Mouse (Mus musculus): ENCODE data around the gene Lrp4. TPM values are rescaled to one million over a fixed set of nuclear protein-coding genes. Genes with fewer than 3 reads are reported as not detected.

Gene Lrp4
- polyA plus RNA-seq (2014; fragmentation: Nextera tagmentation; extraction: Ambion mirVana), result 1.7 and 1.9 TPM in 2 replicates

DNA sequence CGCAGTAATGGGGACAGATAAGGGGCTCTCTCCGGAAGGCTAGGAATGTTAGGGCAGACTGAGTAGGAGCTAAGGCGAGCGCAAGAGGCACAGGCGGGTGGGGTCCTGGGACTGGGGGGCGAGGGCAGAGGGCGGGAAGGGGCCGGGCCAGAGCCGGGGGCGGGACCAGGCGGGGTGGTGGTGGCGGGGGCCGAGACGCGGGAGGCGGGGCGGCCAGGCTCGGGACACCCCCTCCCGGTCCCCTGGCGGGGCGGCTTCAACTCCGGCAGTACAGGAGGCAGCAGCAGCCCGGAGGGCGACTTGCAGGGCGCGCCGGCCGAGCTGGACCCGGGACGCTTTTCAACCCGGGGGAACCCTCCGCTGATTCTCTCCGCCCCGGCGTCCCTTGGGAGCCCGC lies at the start of gene Lrp4:
Gene Lrp4 (plus strand): TSS at position 253 of the 397 bp plus-strand sequence.
- Histone ChIP-seq H3K27ac (ENCODE audit: low read depth, low read length) (peak within 1 kb of the TSS; percentile 67), H3K9ac (ENCODE audit: low read depth, low read length) (peak within 1 kb of the TSS; percentile 61), H3K36me3 (ENCODE audit: control insufficient read depth, insufficient read depth, low read length) (no peaks in the 10 kb centered on the region), H3K4me2 (peak within 1 kb of the TSS; percentile 95), H3K27me3 (replicated peaks; ENCODE audit: control insufficient read depth, insufficient read depth, low read length) (peaks cover 28% of the 10 kb centered on the region), H3K4me3 (ENCODE audit: low read depth, low read length) (peak within 1 kb of the TSS; percentile 67), H3K4me1 (replicated peaks; ENCODE audit: control insufficient read depth, insufficient read depth, low read length) (peaks cover 31% of the 10 kb centered on the region), H3K9me3 (ENCODE audit: control insufficient read depth, low read length) (peaks cover 5% of the 10 kb centered on the region; the same call in 1 of the 2 replicates)
- WGBS, result 0% methylated on average over 25 of the region's 36 CpGs
- no peak for DNase-seq (ENCODE audit: low spot score)
- ATAC-seq (replicated peaks; ENCODE audit: low FRiP score), result peak; percentile 70

DNA sequence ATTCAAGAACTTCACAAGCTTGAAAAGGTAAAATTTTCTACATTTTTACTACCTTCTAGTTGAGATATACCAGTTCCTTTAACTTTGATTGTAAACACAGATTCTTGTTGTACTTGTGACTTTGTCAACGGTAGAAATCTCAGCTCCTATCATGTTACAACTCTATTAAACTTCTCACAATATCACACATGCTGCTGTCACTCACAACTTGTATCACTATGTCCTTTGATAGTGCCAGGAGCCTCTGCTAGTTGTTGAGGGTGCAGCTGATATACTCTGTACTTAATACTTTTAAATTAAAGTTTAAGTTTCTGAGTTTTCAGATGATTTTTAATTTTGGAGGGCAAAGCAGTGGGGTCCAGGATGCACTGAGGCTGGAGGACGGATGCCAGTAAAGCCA lies 49.3 kb upstream of the Lrp4 start:
- ATAC-seq (replicated peaks; ENCODE audit: low FRiP score) (no peak), DNase-seq (ENCODE audit: low spot score) (no peak)
- no peak overlapping the region for H3K4me3 ChIP-seq (ENCODE audit: low read depth, low read length)
- no peak overlapping the region for H3K4me2 ChIP-seq
- no peaks in the 10 kb centered on the region for H3K36me3 ChIP-seq (ENCODE audit: control insufficient read depth, insufficient read depth, low read length)
- H3K9me3 ChIP-seq (ENCODE audit: control insufficient read depth, low read length), result no peaks in the 10 kb centered on the region
- H3K27me3 ChIP-seq (replicated peaks; ENCODE audit: control insufficient read depth, insufficient read depth, low read length), result no peaks in the 10 kb centered on the region
- H3K4me1 ChIP-seq (replicated peaks; ENCODE audit: control insufficient read depth, insufficient read depth, low read length), result 0 out of 2 replicates have a peak, but pooled peaks cover 3% of the 10 kb centered on the region
- 82% methylated on average over 2 of the region's 2 CpGs for WGBS
- H3K27ac ChIP-seq (ENCODE audit: low read depth, low read length), result no peak overlapping the region
- no peak overlapping the region for H3K9ac ChIP-seq (ENCODE audit: low read depth, low read length)

DNA sequence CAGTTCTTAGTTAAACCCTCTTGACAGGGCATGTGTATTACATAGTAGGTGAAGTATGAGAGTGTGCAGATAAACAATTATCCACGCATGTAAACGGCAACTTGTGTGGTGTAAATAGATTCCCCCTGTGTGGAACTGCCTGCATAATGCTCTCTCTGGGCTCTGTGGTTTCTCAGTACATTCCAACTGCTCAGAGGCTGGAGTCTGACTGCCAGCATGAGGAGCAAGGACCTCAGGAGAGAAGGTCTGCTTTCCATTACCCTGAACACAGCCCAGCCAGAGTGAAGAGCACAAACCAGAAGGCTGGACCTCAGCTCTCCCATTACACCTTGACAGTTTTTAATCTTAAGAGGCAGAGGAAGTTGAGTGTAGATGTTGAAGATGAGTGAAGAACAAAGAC lies 45.8 kb upstream of the Lrp4 start:
- ATAC-seq (replicated peaks; ENCODE audit: low FRiP score) (no peak), DNase-seq (ENCODE audit: low spot score) (no peak)
- H3K36me3 ChIP-seq (ENCODE audit: control insufficient read depth, insufficient read depth, low read length), result no peaks in the 10 kb centered on the region
- no peak overlapping the region for H3K9ac ChIP-seq (ENCODE audit: low read depth, low read length)
- no peak overlapping the region for H3K4me2 ChIP-seq
- H3K4me3 ChIP-seq (ENCODE audit: low read depth, low read length), result no peak overlapping the region
- H3K4me1 ChIP-seq (replicated peaks; ENCODE audit: control insufficient read depth, insufficient read depth, low read length), result 0 out of 2 replicates have a peak, but pooled peaks cover 3% of the 10 kb centered on the region
- H3K9me3 ChIP-seq (ENCODE audit: control insufficient read depth, low read length), result no peaks in the 10 kb centered on the region
- no peak overlapping the region for H3K27ac ChIP-seq (ENCODE audit: low read depth, low read length)
- H3K27me3 ChIP-seq (replicated peaks; ENCODE audit: control insufficient read depth, insufficient read depth, low read length), result no peaks in the 10 kb centered on the region
- WGBS, result 84% methylated on average over 2 of the region's 2 CpGs

DNA sequence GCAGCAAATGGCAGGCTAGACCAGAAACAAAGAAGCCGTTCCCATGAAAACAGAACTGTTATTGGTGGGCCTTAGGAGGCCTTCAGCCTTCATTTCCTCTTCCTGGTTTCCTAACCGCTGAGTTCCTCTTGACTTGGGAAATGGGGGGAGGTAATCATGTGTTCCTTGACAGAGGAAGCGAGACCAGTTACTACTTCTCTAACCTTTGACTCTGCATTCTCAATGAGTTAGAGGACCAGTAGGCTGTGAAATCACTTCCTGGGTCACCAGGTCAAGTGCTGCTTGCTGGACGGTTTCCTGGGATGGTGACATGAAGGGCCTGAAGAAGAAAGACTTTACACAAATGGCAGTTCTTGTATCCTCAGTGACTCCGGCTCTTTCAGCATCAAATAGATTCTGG lies 45.0 kb upstream of the Lrp4 start:
- H3K4me2 ChIP-seq, result no peak overlapping the region
- no peaks in the 10 kb centered on the region for H3K36me3 ChIP-seq (ENCODE audit: control insufficient read depth, insufficient read depth, low read length)
- H3K27ac ChIP-seq (ENCODE audit: low read depth, low read length), result peak overlapping the region; percentile 40; the same call in 1 of the 2 replicates
- H3K4me1 ChIP-seq (replicated peaks; ENCODE audit: control insufficient read depth, insufficient read depth, low read length), result 0 out of 2 replicates have a peak, but pooled peaks cover 3% of the 10 kb centered on the region
- ATAC-seq (replicated peaks; ENCODE audit: low FRiP score), result no peak
- no peak overlapping the region for H3K4me3 ChIP-seq (ENCODE audit: low read depth, low read length)
- WGBS, result 57% methylated on average over 5 of the region's 5 CpGs
- no peaks in the 10 kb centered on the region for H3K9me3 ChIP-seq (ENCODE audit: control insufficient read depth, low read length)
- DNase-seq (ENCODE audit: low spot score), result no peak
- H3K9ac ChIP-seq (ENCODE audit: low read depth, low read length), result no peak overlapping the region
- no peaks in the 10 kb centered on the region for H3K27me3 ChIP-seq (replicated peaks; ENCODE audit: control insufficient read depth, insufficient read depth, low read length)

DNA sequence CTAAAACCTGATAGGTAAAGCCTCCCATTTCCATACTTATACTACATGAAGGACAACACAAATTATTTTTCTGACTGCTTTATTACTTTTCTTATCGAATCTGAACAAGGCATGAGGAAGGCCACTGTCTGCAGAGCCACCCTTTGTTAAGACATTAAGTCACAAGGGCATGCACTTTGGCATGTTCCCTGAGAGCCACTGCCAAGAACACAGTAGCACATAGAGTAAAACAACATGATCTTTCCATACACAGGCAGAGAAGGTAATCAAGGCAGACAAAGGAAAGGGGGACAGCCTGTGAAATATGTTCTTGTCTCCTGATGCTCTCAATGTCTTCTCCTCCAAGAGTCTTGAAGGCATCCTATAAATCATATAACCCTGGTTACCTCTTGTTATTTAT lies 43.5 kb upstream of the Lrp4 start:
- H3K27me3 ChIP-seq (replicated peaks; ENCODE audit: control insufficient read depth, insufficient read depth, low read length), result no peaks in the 10 kb centered on the region
- no peak overlapping the region for H3K27ac ChIP-seq (ENCODE audit: low read depth, low read length)
- DNase-seq (ENCODE audit: low spot score), result no peak
- H3K4me2 ChIP-seq, result no peak overlapping the region
- no peaks in the 10 kb centered on the region for H3K36me3 ChIP-seq (ENCODE audit: control insufficient read depth, insufficient read depth, low read length)
- H3K9me3 ChIP-seq (ENCODE audit: control insufficient read depth, low read length), result no peaks in the 10 kb centered on the region
- H3K4me3 ChIP-seq (ENCODE audit: low read depth, low read length), result no peak overlapping the region
- 83% methylated on average over 1 of the region's 1 CpGs for WGBS
- H3K4me1 ChIP-seq (replicated peaks; ENCODE audit: control insufficient read depth, insufficient read depth, low read length), result 0 out of 2 replicates have a peak, but pooled peaks cover 3% of the 10 kb centered on the region
- ATAC-seq (replicated peaks; ENCODE audit: low FRiP score), result no peak
- no peak overlapping the region for H3K9ac ChIP-seq (ENCODE audit: low read depth, low read length)

DNA sequence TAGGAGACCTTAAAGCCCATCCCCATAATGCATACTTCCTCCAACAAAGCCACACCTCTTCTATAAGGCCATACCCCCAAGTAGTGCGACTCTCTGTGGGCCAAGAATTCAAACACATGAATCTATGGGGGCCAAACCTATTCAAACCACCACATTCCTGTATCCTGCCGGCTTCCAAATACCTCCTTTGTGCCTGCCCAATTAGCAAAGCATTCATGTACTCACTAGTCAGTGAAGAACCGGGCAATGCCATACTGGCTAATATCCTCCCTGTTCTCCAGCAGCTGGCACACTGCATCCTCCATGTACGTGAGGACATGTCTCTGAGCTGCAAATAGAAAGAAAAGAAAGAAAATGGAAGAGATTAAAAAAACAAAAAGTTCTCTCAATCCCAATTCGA lies 35.7 kb upstream of the Lrp4 start:
- Histone ChIP-seq H3K9me3 (ENCODE audit: control insufficient read depth, low read length) (no peaks in the 10 kb centered on the region), H3K36me3 (ENCODE audit: control insufficient read depth, insufficient read depth, low read length) (no peaks in the 10 kb centered on the region), H3K27me3 (replicated peaks; ENCODE audit: control insufficient read depth, insufficient read depth, low read length) (no peaks in the 10 kb centered on the region), H3K9ac (ENCODE audit: low read depth, low read length) (no peak overlapping the region), H3K4me3 (ENCODE audit: low read depth, low read length) (no peak overlapping the region), H3K4me1 (replicated peaks; ENCODE audit: control insufficient read depth, insufficient read depth, low read length) (no peaks in the 10 kb centered on the region), H3K27ac (ENCODE audit: low read depth, low read length) (no peak overlapping the region), H3K4me2 (no peak overlapping the region)
- DNase-seq (ENCODE audit: low spot score) (no peak), ATAC-seq (replicated peaks; ENCODE audit: low FRiP score) (no peak)
- WGBS, result 88% methylated on average over 5 of the region's 5 CpGs

DNA sequence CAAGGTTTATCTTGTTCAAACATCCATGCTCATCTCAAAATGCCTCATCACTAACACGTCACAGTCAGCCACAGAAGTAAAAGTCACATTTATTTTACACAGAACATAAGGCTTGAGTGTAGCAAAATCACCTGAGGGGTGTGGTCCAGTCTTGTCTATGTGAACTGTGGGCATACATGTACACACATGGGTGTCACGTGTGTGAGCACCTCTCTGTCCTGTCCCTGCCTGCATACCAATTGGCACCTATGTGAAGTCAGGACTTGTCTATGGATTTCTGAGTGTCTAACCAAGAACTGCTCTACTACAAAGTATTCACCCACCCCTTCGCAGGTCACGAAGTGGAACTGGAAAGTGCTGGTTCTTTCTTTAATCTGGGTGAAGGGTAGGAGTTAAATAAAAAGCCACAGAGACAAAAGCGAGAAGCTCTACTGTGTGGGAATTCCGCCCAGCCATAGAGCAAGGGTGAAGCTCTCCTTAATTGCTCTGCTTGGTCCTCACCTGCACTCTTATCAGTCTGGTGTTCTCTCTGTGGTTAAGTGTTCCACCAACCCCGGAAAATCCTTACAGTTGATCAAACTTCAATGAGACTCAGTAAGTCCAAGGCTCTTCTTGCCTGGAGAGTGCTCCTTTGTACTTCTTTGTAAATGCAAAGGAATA lies 33.1 kb upstream of the Lrp4 start:
- no peaks in the 10 kb centered on the region for H3K27me3 ChIP-seq (replicated peaks; ENCODE audit: control insufficient read depth, insufficient read depth, low read length)
- no peak for ATAC-seq (replicated peaks; ENCODE audit: low FRiP score)
- H3K9me3 ChIP-seq (ENCODE audit: control insufficient read depth, low read length), result no peaks in the 10 kb centered on the region
- no peak overlapping the region for H3K4me3 ChIP-seq (ENCODE audit: low read depth, low read length)
- H3K36me3 ChIP-seq (ENCODE audit: control insufficient read depth, insufficient read depth, low read length), result no peaks in the 10 kb centered on the region
- DNase-seq (ENCODE audit: low spot score), result no peak
- 73% methylated on average over 7 of the region's 7 CpGs for WGBS
- H3K4me1 ChIP-seq (replicated peaks; ENCODE audit: control insufficient read depth, insufficient read depth, low read length), result no peaks in the 10 kb centered on the region
- H3K9ac ChIP-seq (ENCODE audit: low read depth, low read length), result no peak overlapping the region
- no peak overlapping the region for H3K4me2 ChIP-seq
- H3K27ac ChIP-seq (ENCODE audit: low read depth, low read length), result no peak overlapping the region

DNA sequence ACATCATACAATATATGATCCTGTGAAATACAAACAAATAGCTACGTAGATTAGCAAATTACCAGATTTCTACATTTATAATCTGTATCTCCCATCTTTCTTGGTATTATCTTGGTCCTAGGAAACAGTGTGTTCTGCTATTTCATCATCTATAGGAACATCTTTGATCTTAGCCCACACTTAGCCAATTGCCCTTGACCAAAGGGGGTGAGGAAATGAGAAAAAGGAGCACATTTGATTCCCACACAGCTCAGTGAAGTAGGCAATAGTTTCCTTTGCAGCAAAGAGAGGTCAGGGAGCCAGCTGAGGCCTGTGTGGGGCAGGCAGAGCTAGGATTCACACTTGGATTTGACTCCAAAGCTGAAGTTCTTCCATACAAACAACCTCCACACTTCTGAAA lies 31.0 kb upstream of the Lrp4 start:
- H3K9ac ChIP-seq (ENCODE audit: low read depth, low read length), result no peak overlapping the region
- 0 out of 2 replicates have a peak, but pooled peaks cover 3% of the 10 kb centered on the region for H3K4me1 ChIP-seq (replicated peaks; ENCODE audit: control insufficient read depth, insufficient read depth, low read length)
- WGBS, result 88% methylated on average over 1 of the region's 1 CpGs
- no peak for DNase-seq (ENCODE audit: low spot score)
- H3K36me3 ChIP-seq (ENCODE audit: control insufficient read depth, insufficient read depth, low read length), result no peaks in the 10 kb centered on the region
- H3K9me3 ChIP-seq (ENCODE audit: control insufficient read depth, low read length), result no peaks in the 10 kb centered on the region
- H3K27me3 ChIP-seq (replicated peaks; ENCODE audit: control insufficient read depth, insufficient read depth, low read length), result no peaks in the 10 kb centered on the region
- no peak overlapping the region for H3K4me2 ChIP-seq
- H3K27ac ChIP-seq (ENCODE audit: low read depth, low read length), result no peak overlapping the region
- H3K4me3 ChIP-seq (ENCODE audit: low read depth, low read length), result no peak overlapping the region
- no peak for ATAC-seq (replicated peaks; ENCODE audit: low FRiP score)

DNA sequence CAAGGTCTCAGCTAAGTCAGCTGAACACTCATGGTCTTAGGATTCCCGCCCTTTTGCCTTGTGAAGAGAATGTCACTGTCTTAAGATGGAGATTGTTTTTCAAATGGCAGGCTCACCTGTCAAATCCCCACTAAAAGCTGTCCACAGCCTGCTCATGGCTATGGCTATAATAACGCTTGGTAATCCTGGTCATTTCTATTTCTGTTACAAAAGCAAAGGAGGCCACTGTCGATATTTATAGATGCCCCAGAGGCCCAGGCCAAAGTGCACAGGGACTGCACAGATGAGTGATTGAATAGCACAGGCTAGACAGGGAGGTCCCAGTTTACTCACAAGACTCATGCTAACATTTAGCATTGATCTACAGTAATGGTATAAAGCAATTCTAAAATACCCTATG lies 28.2 kb upstream of the Lrp4 start:
- Histone ChIP-seq H3K27me3 (replicated peaks; ENCODE audit: control insufficient read depth, insufficient read depth, low read length) (no peaks in the 10 kb centered on the region), H3K9me3 (ENCODE audit: control insufficient read depth, low read length) (no peaks in the 10 kb centered on the region), H3K36me3 (ENCODE audit: control insufficient read depth, insufficient read depth, low read length) (no peaks in the 10 kb centered on the region), H3K4me3 (ENCODE audit: low read depth, low read length) (no peak overlapping the region), H3K4me2 (no peak overlapping the region), H3K9ac (ENCODE audit: low read depth, low read length) (no peak overlapping the region), H3K4me1 (replicated peaks; ENCODE audit: control insufficient read depth, insufficient read depth, low read length) (0 out of 2 replicates have a peak, but pooled peaks cover 3% of the 10 kb centered on the region), H3K27ac (ENCODE audit: low read depth, low read length) (no peak overlapping the region)
- no peak for ATAC-seq (replicated peaks; ENCODE audit: low FRiP score)
- DNase-seq (ENCODE audit: low spot score), result no peak
- 79% methylated on average over 3 of the region's 3 CpGs for WGBS

All from liver, embryonic 11.5 days (tissue).